Mouse (Mus musculus) heart, embryonic 14.5 days (tissue): ENCODE measurements at regions not wholly inside any gene's neighbourhood (a gene's known extent, or its start where the extent isn't known, plus 50 kb on each side); places are given as distances from the start of the nearest gene placed in this dataset.

Source experiments
- ATAC-seq: fragments of 200-750 bp; cut with Nextera tagmentation; 2 replicates; pipeline ENCODE4 v1.8.0; 2017; ENCODE audit warnings: low read depth, moderate TSS enrichment; ENCODE audit not compliant: insufficient number of reproducible peaks, insufficient read depth, low FRiP score
- H3K27ac ChIP-seq, 2 experiments: fragments of 200-500 bp in 1 of 2; fragments of 300-500 bp in 1 of 2; sonication (generic) in 1 of 2; replicated peaks in 1 of 2; 2 replicates each; pipeline ENCODE4 v1.5.1; 2012 to 2014; ENCODE audit warnings: low read depth in 2 of 2, low read length in 2 of 2, control low read depth in 1 of 2, mild to moderate bottlenecking in 1 of 2, mixed read lengths in 1 of 2; ENCODE audit not compliant: control insufficient read depth in 1 of 2, insufficient read depth in 1 of 2
- H3K27me3 ChIP-seq: fragments of 300-500 bp; sonication (generic); 2 replicates; pipeline ENCODE4 v1.6.1; 2014; ENCODE audit warnings: mild to moderate bottlenecking, low read length, control low read depth; ENCODE audit not compliant: control insufficient read depth, insufficient read depth
- H3K36me3 ChIP-seq: fragments of 300-500 bp; sonication (generic); 2 replicates; pipeline ENCODE4 v1.6.1; 2014; ENCODE audit warnings: mild to moderate bottlenecking, control low read depth, low read length, mixed read lengths; ENCODE audit not compliant: control insufficient read depth, insufficient read depth
- H3K4me1 ChIP-seq, 2 experiments: fragments of 200-500 bp in 1 of 2; fragments of 300-500 bp in 1 of 2; sonication (generic) in 1 of 2; 2 replicates each; pipeline ENCODE4 v1.6.1; 2012 to 2014; ENCODE audit warnings: low read length in 2 of 2, control low read depth in 1 of 2, mixed read lengths in 1 of 2; ENCODE audit not compliant: control insufficient read depth in 2 of 2, insufficient read depth in 2 of 2
- H3K4me2 ChIP-seq: fragments of 300-500 bp; sonication (generic); 2 replicates; pipeline ENCODE4 v1.6.1; 2014; ENCODE audit warnings: mild to moderate bottlenecking, low read length
- H3K4me3 ChIP-seq, 2 experiments: fragments of 200-500 bp in 1 of 2; fragments of 300-500 bp in 1 of 2; sonication (generic) in 1 of 2; 2 replicates each; pipeline ENCODE4 v1.5.1; 2012 to 2014; ENCODE audit warnings: low read length in 2 of 2, mild to moderate bottlenecking in 2 of 2, control low read depth in 1 of 2, low read depth in 1 of 2, moderate library complexity in 1 of 2; ENCODE audit not compliant: control insufficient read depth in 1 of 2, insufficient read depth in 1 of 2
- H3K9ac ChIP-seq: fragments of 300-500 bp; sonication (generic); 2 replicates; pipeline ENCODE4 v1.6.1; 2014; ENCODE audit warnings: mild to moderate bottlenecking, low read length
- H3K9me3 ChIP-seq: fragments of 300-500 bp; sonication (generic); 2 replicates; pipeline ENCODE4 v1.6.1; 2016; ENCODE audit warnings: low read length, control low read depth; ENCODE audit not compliant: control insufficient read depth
- WGBS: fragments of 180-500 bp; shearing (Covaris S2); extraction: QIAGEN DNeasy Blood & Tissue Kit; methylation state at CpG from one replicate; pipeline ENCODE4 v1.1.7; 2014; 5-methylcytosine and 5-hydroxymethylcytosine counted together

DNA sequence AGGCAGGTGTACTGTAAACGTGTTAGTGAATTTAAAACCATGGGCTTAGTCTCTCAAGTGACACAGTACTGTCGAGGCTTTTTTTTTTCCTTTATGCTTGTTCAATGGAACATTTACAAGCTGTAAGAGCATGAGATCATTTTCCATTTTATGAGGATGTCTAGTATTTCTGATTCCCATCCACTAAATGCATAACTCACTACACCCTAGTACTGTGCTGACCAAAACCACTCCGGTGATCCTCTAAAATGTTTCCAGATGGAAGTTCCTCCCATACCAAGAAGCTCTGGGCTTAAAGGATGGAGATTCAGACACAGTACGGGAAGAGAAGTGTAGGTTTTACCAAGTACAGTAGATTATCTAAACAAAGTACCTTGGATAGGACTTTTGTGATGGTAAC is 50.3 kb upstream of the Gm6993 start:
- no peak overlapping the region for H3K9ac ChIP-seq
- no peaks in the 10 kb centered on the region for H3K36me3 ChIP-seq
- WGBS: 79% methylated on average over 4 of the region's 4 CpGs
- no peak overlapping the region for H3K4me3 ChIP-seq
- no peak overlapping the region for H3K27ac ChIP-seq
- ATAC-seq: no peak
- H3K27me3 ChIP-seq: 0 out of 2 replicates have a peak, but pooled peaks cover 3% of the 10 kb centered on the region
- H3K9me3 ChIP-seq: no peaks in the 10 kb centered on the region
- no peak overlapping the region for H3K4me2 ChIP-seq
- H3K4me1 ChIP-seq: peaks cover 7 to 9% of the 10 kb centered on the region in 2 experiments; a peak in 3 of 4 replicates
